Mouse (Mus musculus) heart, adult 2 months (tissue): ENCODE results near the gene Tex26. TPM values are rescaled to one million over a fixed set of nuclear protein-coding genes. Genes with fewer than 3 reads are reported as not detected.

Experiments
- DNase-seq, 2 experiments: peaks; one replicate each; pipeline ENCODE4 v3.0.0; 2021
- H3K27ac ChIP-seq: fragments of 200-600 bp; 2 replicates; pipeline ENCODE4 v1.8.1; 2022
- H3K27me3 ChIP-seq: fragments of 200-500 bp; 2 replicates; pipeline ENCODE4 v1.6.1; 2012; ENCODE audit warnings: mild to moderate bottlenecking, low read length, inconsistent platforms, mixed read lengths; ENCODE audit not compliant: control insufficient read depth, insufficient read depth
- H3K36me3 ChIP-seq: fragments of 200-500 bp; 2 replicates; pipeline ENCODE4 v1.6.1; 2012; ENCODE audit warnings: low read length, inconsistent platforms; ENCODE audit not compliant: control insufficient read depth, insufficient read depth
- H3K4me1 ChIP-seq: fragments of 200-500 bp; 2 replicates; pipeline ENCODE4 v1.6.1; 2011; ENCODE audit warnings: low read length; ENCODE audit not compliant: control insufficient read depth, insufficient read depth
- H3K4me3 ChIP-seq: fragments of 200-600 bp; 2 replicates; pipeline ENCODE4 v1.8.1; 2022
- H3K79me2 ChIP-seq: fragments of 200-500 bp; replicated peaks from 2 replicates; pipeline ENCODE4 v1.6.1; 2012; ENCODE audit warnings: mild to moderate bottlenecking, inconsistent platforms, low read length, moderate library complexity, mixed read lengths; ENCODE audit not compliant: control insufficient read depth, insufficient read depth
- H3K9ac ChIP-seq: fragments of 200-500 bp; 2 replicates; pipeline ENCODE4 v1.6.1; 2012; ENCODE audit warnings: low read depth, mild to moderate bottlenecking, control low read depth, inconsistent platforms, low read length, mixed read lengths
- CTCF ChIP-seq: fragments of 200-600 bp; IDR thresholded peaks from 2 replicates; pipeline ENCODE4 v1.8.1; 2022; ENCODE audit warnings: antibody characterized with exemption, mild to moderate bottlenecking, moderate library complexity
- EP300 ChIP-seq: fragments of 200-500 bp; IDR thresholded peaks from 2 replicates; pipeline ENCODE4 v1.6.1; 2011; ENCODE audit warnings: low read depth, low read length, control low read depth; ENCODE audit not compliant: insufficient read depth
- POLR2A ChIP-seq: fragments of 200-500 bp; IDR thresholded peaks from 2 replicates; pipeline ENCODE4 v1.6.1; 2011; ENCODE audit warnings: mild to moderate bottlenecking, low read depth, low read length, control low read depth; ENCODE audit not compliant: insufficient read depth
- WGBS: fragments of 180-500 bp; shearing (Covaris S2); methylation state at CpG from one replicate; pipeline ENCODE4 v1.1.7; 2018; 5-methylcytosine and 5-hydroxymethylcytosine counted together
- intact Hi-C: fragments of 180-260 bp; cut with DNase I; formaldehyde crosslinking; loops from one replicate; pipeline ENCODE4 v1.15.1; 2025
- polyA plus RNA-seq: library from polyadenylated mRNA; depleted of rRNA; stranded (reverse); fragments of >200 nt; gene quantifications from 2 replicates; pipeline ENCODE4 v1.2.3, GENCODE M21; 2012
- total RNA-seq, 2 experiments: library from RNA; stranded (reverse); gene quantifications; 2 replicates each; pipeline ENCODE4 v1.2.3; 2021

Gene Tex26
- total and polyA plus RNA-seq, 3 experiments, result not detected

- 47% methylated on average over 2 of the region's 2 CpGs for WGBS
- Histone ChIP-seq H3K27ac (no peak overlapping the region), H3K9ac (no peak overlapping the region), H3K79me2 (no peaks in the 10 kb centered on the region), H3K36me3 (no peaks in the 10 kb centered on the region), H3K4me3 (no peak overlapping the region), H3K27me3 (no peaks in the 10 kb centered on the region), H3K4me1 (no peaks in the 10 kb centered on the region; the same call in 1 of the 2 replicates)
- TF ChIP-seq EP300 (0 out of 2 replicates have a peak, but pooled peaks have one; percentile 17), POLR2A (no peak)
- DNase-seq, result peak; percentile 68 to 69
- intact Hi-C loops, result no loop called here
Observed at GRCm38 (mm10) chr5:149428810-149429255, 10.6 kb upstream of the Tex26 start.

DNA sequence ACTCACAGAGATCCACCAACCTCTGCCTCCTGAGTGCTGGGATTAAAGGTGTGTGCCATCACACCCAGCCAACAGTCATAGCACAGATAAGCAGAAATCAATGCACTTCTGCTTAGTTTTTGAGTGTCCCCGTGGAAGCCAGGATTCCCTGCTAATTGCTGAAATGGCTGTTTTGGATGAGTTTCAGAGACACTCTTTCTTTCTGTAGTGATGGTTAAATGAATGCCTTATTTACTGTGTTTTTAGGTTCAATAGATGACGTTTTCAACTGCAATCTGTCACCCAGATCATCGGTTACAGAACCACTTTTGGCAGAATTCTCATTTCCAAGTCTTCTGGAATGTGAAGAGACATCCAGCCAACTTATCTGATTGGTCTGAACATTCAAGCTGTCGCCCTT lies 9.9 kb upstream of the Tex26 start:
- H3K4me3 ChIP-seq, result no peak overlapping the region
- H3K27ac ChIP-seq, result no peak overlapping the region
- H3K4me1 ChIP-seq, result no peaks in the 10 kb centered on the region; the same call in 1 of the 2 replicates
- no peaks in the 10 kb centered on the region for H3K27me3 ChIP-seq
- no peak overlapping the region for H3K9ac ChIP-seq
- no peaks in the 10 kb centered on the region for H3K36me3 ChIP-seq
- no peaks in the 10 kb centered on the region for H3K79me2 ChIP-seq
- WGBS, result 62% methylated on average over 4 of the region's 4 CpGs
- intact Hi-C loops, result no loop called here
- TF ChIP-seq CTCF, result no peak
- TF ChIP-seq EP300, result no peak
- DNase-seq, result no peak

DNA sequence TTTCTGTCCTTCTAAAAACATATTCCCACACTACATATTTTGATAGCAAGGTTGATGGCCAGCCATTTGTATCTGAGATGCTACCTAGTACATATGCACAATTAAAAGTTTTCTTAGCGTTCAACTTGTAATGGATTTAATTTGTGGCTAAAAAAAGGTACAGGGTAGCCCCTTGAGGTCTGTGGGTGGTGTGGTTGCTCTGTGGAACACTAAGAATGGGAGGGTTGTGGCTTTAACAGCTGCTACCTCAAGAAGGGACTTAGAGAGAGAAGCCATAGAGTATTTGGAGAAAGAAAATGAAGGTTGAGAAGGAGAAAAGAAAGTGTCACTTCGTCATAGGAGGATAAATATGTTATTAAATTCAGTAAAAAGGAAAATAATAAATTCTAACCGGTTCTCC lies 8.5 kb upstream of the Tex26 start:
- 83% methylated on average over 3 of the region's 3 CpGs for WGBS
- TF ChIP-seq CTCF (no peak), POLR2A (no peak), EP300 (no peak)

GRCm38 (mm10) chr5:149433618-149434017 lies 5.8 kb upstream of the Tex26 start:
- no peak for DNase-seq
- H3K27ac ChIP-seq, result no peak overlapping the region
- H3K36me3 ChIP-seq, result no peaks in the 10 kb centered on the region
- no peaks in the 10 kb centered on the region for H3K79me2 ChIP-seq
- no peak for TF ChIP-seq CTCF
- no peak for TF ChIP-seq EP300
- no peak for TF ChIP-seq POLR2A
- H3K27me3 ChIP-seq, result no peaks in the 10 kb centered on the region
- H3K4me3 ChIP-seq, result no peak overlapping the region
- no peaks in the 10 kb centered on the region; the same call in 1 of the 2 replicates for H3K4me1 ChIP-seq
- WGBS, result 49% methylated on average over 7 of the region's 7 CpGs
- no peak overlapping the region for H3K9ac ChIP-seq
- intact Hi-C loops, result no loop called here

More for the DNA sequence above, 8.5 kb upstream of the Tex26 start:
- no peaks in the 10 kb centered on the region; the same call in 1 of the 2 replicates for H3K4me1 ChIP-seq
- no peak overlapping the region for H3K4me3 ChIP-seq
- DNase-seq, result no peak
- intact Hi-C loops, result no loop called here
- H3K79me2 ChIP-seq, result no peaks in the 10 kb centered on the region
- no peak overlapping the region for H3K27ac ChIP-seq
- no peak overlapping the region for H3K9ac ChIP-seq
- no peaks in the 10 kb centered on the region for H3K27me3 ChIP-seq
- H3K36me3 ChIP-seq, result no peaks in the 10 kb centered on the region

DNA sequence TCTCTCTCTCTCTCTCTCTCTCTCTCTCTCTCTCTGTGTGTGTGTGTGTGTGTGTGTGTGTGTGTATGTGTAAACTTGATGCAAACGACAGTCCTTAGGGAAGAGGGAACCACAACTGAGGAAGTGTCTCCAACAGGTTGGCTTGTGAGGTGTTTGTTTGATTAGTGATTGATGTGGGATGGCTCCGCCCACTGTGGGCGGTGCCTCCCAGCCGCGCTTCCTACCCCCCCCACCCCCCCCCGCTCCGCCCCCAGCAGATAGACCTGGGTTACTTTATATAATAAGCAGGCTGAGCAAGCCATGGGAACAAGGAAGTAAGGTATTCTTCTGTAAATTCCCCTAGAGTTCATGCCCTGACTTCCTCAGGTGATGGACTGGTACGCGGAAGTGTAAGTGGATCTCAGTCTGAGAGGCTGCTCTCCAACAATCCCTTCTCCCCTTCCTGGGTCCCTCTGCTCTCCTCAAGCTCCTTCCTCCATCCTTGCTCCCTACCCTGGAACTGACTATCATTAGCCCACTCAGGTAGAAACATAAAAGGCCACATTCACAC lies 5.2 kb upstream of the Tex26 start:
- H3K79me2 ChIP-seq, result no peaks in the 10 kb centered on the region
- WGBS, result 21% methylated on average over 9 of the region's 9 CpGs
- DNase-seq, result no peak
- no peak overlapping the region for H3K9ac ChIP-seq
- TF ChIP-seq CTCF, result no peak
- TF ChIP-seq EP300, result no peak
- TF ChIP-seq POLR2A, result no peak
- no peaks in the 10 kb centered on the region; the same call in 1 of the 2 replicates for H3K4me1 ChIP-seq
- no peaks in the 10 kb centered on the region for H3K36me3 ChIP-seq
- intact Hi-C loops, result no loop called here
- no peak overlapping the region for H3K27ac ChIP-seq
- H3K27me3 ChIP-seq, result no peaks in the 10 kb centered on the region
- H3K4me3 ChIP-seq, result no peak overlapping the region

- peaks cover 2% of the 10 kb centered on the region for H3K27me3 ChIP-seq
- no peak overlapping the region for H3K4me3 ChIP-seq
- 57% methylated on average over 3 of the region's 3 CpGs for WGBS
- DNase-seq, result no peak
- H3K79me2 ChIP-seq, result no peaks in the 10 kb centered on the region
- H3K9ac ChIP-seq, result no peak overlapping the region
- H3K4me1 ChIP-seq, result no peaks in the 10 kb centered on the region; the same call in 1 of the 2 replicates
- intact Hi-C loops, result no loop called here
- TF ChIP-seq POLR2A (no peak), CTCF (no peak), EP300 (no peak)
- no peak overlapping the region for H3K27ac ChIP-seq
- no peaks in the 10 kb centered on the region for H3K36me3 ChIP-seq
Observed at GRCm38 (mm10) chr5:149436541-149436940, 2.9 kb upstream of the Tex26 start.
